Mouse (Mus musculus): ENCODE results near the gene Preb.

Preb gene

GRCm38 (mm10) chr5:30954065-30954464 is 6.1 kb downstream of the Preb start:
- DNase-seq: peak; percentile 76

GRCm38 (mm10) chr5:30952551-30952950 is 7.6 kb downstream of the Preb start:
- DNase-seq: peak; percentile 19

DNA sequence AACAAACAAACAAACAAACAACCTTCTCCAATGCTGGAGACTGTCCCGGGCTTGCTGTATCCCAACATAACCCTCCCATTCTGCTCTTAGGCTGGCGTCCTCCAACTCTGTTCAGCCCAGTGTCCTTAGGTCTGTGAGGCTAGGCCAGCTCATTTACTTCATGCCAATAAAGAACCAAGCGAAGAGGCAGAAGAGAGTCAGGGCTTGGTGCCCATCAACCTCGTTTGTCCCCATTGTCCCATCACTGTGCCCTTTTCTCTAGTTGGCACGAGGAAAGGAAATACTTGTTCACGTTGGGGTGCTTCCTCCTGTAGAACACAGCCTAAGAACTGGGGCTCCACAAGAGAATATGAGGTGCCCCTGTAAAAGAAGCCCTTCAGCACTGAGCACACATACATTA is 8.5 kb downstream of the Preb start:
- no peak for DNase-seq

GRCm38 (mm10) chr5:30950922-30951321 is 9.2 kb downstream of the Preb start:
- DNase-seq: peak; percentile 40

DNA sequence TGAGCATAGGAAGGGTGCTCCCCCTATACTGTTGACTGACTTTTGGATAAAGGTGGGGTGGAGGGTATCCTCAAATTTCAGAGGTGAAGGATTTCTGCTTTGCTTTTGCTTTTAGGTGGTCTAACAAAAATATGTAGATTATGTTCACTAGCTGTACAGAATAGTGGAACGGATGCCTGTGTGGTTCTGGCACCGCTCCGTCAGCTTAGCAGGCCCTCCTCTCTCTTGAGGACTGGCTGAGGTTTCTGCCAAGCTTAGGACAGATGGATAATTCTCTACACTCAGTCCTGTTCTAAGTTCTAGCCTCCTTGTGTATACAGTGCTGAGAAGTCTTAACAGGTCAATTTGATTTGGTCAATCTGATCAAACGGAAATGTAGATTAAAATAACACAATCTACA is 9.7 kb downstream of the Preb start:
- DNase-seq: peak; percentile 64

DNA sequence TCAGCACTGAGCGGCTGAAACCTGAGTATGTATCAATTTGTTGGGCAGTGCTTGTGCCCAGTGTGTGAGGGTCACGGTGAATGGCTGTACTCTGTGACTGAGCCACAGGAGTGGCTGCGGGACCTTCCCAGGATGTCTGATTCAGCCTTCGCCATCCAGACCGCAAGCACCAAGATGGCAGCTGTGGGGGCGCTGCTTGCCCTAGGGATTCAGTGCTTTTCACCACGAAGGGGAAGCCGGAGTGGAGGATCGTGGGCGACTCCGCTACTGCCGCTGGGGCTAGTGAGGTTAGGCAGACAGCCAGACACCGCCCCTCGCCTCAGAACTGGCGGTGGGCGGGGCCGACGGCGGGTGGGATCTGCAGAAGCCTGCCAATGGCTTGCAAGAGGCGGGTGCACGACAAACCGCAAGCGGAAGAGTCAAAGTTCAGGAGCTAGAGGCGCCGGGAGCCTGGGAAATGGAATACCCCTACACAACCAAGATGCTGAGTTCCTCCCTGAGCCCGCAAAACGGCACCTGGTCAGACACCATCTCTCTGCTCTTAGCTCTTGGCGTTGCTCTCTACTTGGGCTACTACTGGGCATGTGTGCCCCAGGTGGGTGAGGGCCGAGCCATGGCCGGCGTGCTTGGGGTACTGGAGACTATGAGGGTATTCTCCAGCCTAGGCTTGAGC is 10.4 kb downstream of the Preb start:
- peak; percentile 84 for DNase-seq

DNA sequence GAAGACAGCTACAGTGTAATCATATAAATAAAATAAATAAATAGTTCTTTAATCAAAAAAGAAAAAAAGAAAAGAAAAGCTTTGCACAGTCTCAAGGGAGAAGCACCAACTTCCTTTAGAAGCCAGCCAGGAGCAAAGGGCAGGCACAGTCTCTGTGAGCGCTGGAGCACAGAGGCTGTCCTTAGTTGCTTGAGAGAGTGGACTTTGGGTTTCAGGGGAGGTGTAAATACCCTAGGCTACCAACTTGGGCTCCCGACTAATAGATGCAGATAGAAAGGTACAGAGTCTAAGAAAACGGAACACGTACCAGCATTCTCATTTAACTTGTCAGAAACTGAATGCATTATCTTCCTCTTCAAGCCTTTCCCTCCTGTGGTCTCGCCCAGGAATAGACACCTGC is 11.5 kb downstream of the Preb start:
- no peak for DNase-seq

GRCm38 (mm10) chr5:30944956-30945781 is 15.0 kb downstream of the Preb start, which contains the start of gene Cgref1:
Cgref1 (minus strand) TSS chr5:30945591.
- peak; percentile 80 for DNase-seq

GRCm38 (mm10) chr5:30944344-30944743 is 15.8 kb downstream of the Preb start:
- peak; percentile 12 for DNase-seq

DNA sequence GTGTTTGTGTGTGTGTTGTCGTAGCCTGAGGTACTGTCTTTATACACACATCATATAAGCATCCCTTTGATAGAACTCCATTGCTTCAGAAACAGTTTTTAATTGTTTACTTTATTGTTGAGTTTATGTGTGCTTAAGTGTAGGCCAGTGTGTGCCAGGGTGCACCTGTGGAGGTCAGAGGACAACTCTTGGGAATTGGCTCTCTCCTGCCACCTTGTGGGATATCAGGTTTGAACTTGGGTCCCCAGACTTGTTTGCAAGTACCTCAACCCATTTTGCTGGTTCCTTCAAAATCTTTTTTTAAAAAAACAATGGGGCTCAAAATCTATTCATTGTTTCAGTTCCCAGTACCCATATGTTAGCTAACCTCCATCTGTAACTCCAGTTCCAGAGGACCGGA is 17.2 kb downstream of the Preb start:
- no peak for DNase-seq

DNA sequence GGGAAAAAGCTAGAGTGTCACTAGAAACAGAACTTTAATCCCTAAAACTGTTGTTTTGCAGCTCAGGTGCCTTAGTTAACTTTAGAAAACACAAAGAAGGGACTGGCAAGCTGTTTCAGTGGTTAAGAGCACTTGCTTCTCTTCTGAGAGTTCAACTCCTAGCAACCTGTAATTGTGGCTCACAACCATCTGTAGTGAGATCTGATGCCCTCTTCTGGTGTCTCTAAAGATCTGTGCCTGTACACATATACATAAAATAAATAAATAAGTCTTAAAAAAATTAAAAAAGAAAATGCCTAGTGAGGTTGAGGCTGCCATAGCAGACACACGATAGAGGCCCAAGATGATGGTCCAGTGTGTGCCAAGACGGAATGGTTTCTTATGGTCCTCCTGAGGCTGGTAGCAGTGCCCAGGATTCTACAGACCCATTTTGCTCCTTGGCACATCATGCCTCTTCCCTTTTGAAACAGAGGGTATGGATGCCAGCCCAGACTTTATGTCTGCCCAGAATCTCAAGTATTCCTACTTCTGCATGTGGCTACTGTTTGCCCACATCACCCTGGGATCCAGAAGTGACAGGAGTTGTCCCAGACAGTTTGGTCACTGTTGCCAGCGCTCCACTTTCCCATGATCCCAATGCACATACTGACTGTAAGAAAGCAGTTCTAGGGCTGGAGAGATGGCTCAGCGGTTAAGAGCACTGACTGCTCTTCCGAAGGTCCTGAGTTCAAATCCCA is 25.3 kb downstream of the Preb start:
- DNase-seq: no peak

GRCm38 (mm10) chr5:30933705-30934104 is 26.5 kb downstream of the Preb start:
- no peak for DNase-seq

DNA sequence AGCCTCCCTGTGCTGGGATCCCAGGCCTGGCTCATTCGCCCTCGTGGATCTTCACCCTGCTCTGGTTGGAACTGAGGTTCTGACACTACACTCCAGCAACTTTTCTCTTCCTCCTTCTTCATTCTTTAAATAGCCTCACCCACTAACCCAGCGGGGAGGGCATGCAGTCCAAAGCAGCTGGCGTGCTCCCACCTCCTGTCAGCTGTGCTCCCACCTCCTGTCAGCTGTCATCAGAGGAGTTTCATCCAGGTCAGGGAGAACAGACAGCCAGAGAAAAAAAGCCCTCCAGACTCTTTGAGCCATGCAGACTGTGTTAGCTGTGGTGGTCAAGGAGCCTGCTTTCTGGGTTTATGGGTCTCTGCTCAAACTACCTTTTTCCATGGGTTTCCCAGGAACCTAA is 28.8 kb downstream of the Preb start:
- DNase-seq: no peak

DNA sequence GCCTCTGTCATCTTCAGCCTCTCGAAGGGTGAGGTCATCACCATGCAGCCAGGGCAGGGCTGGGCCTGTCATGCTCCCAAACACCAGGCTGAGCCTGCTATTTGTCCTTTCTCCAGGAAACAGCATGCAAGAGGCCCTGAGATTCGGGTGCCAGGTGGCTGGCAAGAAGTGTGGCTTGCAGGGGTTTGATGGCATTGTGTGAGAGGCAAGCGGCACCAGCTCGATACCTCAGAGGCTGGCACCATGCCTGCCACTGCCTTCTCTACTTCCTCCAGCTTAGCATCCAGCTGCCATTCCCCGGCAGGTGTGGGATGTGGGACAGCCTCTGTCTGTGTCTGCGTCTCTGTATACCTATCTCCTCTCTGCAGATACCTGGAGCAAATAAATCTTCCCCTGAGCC is 29.3 kb downstream of the Preb start:
- peak; percentile 41 for DNase-seq

- peak; percentile 88 for DNase-seq
These were observed 30.0 kb downstream of the Preb start for GRCm38 (mm10) chr5:30930121-30930520.

GRCm38 (mm10) chr5:30927945-30928529 is 32.1 kb downstream of the Preb start:
- peak; percentile 61 for DNase-seq

- peak; percentile 22 for DNase-seq
These were observed 34.1 kb downstream of the Preb start for GRCm38 (mm10) chr5:30926073-30926472.

DNA sequence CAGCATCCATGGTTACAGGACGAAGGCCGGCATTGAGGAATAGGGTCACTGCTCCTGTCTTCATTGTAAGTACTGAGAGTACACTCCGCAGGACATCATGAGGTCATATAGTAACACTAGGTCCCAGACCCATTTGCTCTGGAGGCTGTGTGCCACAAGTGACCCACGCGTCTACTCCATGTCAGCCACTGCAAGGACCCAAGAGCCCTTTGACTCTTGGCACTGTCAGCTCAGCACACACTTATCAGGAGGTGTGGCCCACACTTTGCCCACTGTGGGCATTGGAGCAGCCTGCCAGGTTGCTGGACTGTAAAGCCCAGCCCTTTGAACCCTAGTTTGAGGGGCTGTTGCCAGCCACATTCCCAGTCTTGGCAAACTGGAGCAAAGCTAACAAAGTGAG is 34.9 kb downstream of the Preb start:
- DNase-seq: peak; percentile 17

- DNase-seq: peak; percentile 16
These were observed 35.5 kb downstream of the Preb start for GRCm38 (mm10) chr5:30924614-30925013.

- no peak for DNase-seq
These were observed 37.0 kb downstream of the Preb start for GRCm38 (mm10) chr5:30923119-30923518.

DNA sequence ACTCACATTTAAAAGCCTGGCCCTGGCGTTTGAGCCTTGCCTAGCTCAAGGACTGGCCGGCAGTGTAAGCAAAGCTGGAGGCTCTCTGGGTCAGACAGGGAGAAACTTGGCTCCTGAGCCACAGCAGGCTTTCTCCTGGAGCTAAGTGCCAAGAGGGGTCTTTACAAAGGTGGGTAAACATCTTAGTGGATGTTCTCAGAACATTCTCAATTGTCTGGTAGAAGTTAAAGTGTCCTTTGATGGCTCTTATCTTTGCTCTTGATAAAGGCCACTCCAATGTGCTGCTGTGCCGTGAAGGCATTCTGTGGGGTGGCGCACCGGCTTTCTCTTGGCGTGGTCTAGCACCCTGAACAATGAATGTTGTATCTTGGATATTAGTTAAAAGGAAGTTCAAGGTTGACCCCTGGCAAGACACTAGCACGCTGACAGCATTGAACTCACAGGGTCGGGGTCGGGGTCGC is 37.5 kb downstream of the Preb start:
- DNase-seq: no peak

GRCm38 (mm10) chr5:30921256-30922033 is 38.7 kb downstream of the Preb start, which contains the start of gene Khk:
Khk (plus strand) TSS chr5:30921431.
- peak; percentile 94 for DNase-seq
